Mouse (Mus musculus) lung, postnatal 0 days (tissue): Measurements from ENCODE around the gene Ear10.
"Not testable (repeated sequence)": the region's sequence is repeated elsewhere in the genome, so short reads cannot be mapped to it uniquely, and the experiment has no call there.

ENCODE experiments used
- CTCF ChIP-seq: IDR thresholded peaks from 2 replicates; pipeline ENCODE4 v1.5.1; 2016; ENCODE audit warnings: antibody characterized with exemption, mild to moderate bottlenecking
- EP300 ChIP-seq: IDR thresholded peaks from 2 replicates; pipeline ENCODE4 v1.6.1; 2016; ENCODE audit warnings: antibody characterized with exemption, mild to moderate bottlenecking, control low read depth

GRCm38 (mm10) chr14:43955074-43955473 is 31.7 kb upstream of the Ear10 start:
- TF ChIP-seq CTCF, EP300: not testable (repeated sequence)
